Mouse (Mus musculus) midbrain, embryonic 16.5 days (tissue): ENCODE measurements around the gene Fam149a. TPM values are rescaled to one million over a fixed set of nuclear protein-coding genes. Genes with fewer than 3 reads are reported as not detected.

Source experiments
- ATAC-seq: fragments of 200-750 bp; cut with Nextera tagmentation; 2 replicates; pipeline ENCODE4 v1.8.0; 2017; ENCODE audit warnings: moderate TSS enrichment
- H3K27ac ChIP-seq: fragments of 300-500 bp; sonication (generic); 2 replicates; pipeline ENCODE4 v1.5.1; 2014; ENCODE audit warnings: mild to moderate bottlenecking, low read length, mixed read lengths
- H3K27me3 ChIP-seq: fragments of 300-500 bp; sonication (generic); 2 replicates; pipeline ENCODE4 v1.6.1; 2014; ENCODE audit warnings: low read depth, low read length, mixed read lengths; ENCODE audit not compliant: control insufficient read depth, insufficient read depth
- H3K36me3 ChIP-seq: fragments of 300-500 bp; sonication (generic); 2 replicates; pipeline ENCODE4 v1.6.1; 2014; ENCODE audit warnings: mild to moderate bottlenecking, low read length, moderate library complexity, mixed read lengths; ENCODE audit not compliant: control insufficient read depth, insufficient read depth
- H3K4me1 ChIP-seq: fragments of 300-500 bp; sonication (generic); 2 replicates; pipeline ENCODE4 v1.6.1; 2014; ENCODE audit warnings: mild to moderate bottlenecking, low read length, mixed read lengths; ENCODE audit not compliant: control insufficient read depth, insufficient read depth
- H3K4me2 ChIP-seq: fragments of 300-500 bp; sonication (generic); 2 replicates; pipeline ENCODE4 v1.6.1; 2014; ENCODE audit warnings: mild to moderate bottlenecking, low read length, mixed read lengths
- H3K4me3 ChIP-seq: fragments of 300-500 bp; sonication (generic); 2 replicates; pipeline ENCODE4 v1.5.1; 2014; ENCODE audit warnings: low read depth, mild to moderate bottlenecking, low read length, moderate library complexity, mixed read lengths
- H3K9ac ChIP-seq: fragments of 300-500 bp; sonication (generic); 2 replicates; pipeline ENCODE4 v1.6.1; 2014; ENCODE audit warnings: low read depth, low read length, mixed read lengths
- H3K9me3 ChIP-seq: fragments of 300-500 bp; sonication (generic); replicated peaks from 2 replicates; pipeline ENCODE4 v1.6.1; 2014; ENCODE audit warnings: mild to moderate bottlenecking, low read length, mixed read lengths; ENCODE audit not compliant: control insufficient read depth, poor library complexity, severe bottlenecking
- WGBS: fragments of 180-500 bp; shearing (Covaris S2); extraction: QIAGEN DNeasy Blood & Tissue Kit; methylation state at CpG from one replicate; pipeline ENCODE4 v1.1.7; 2014; 5-methylcytosine and 5-hydroxymethylcytosine counted together
- polyA plus RNA-seq: library from polyadenylated mRNA; unstranded; fragments of >200 nt; fragmentation: Nextera tagmentation; extraction: Ambion mirVana; gene quantifications from 2 replicates; pipeline ENCODE4 v1.2.1, GENCODE M21; 2015

Fam149a gene
- polyA plus RNA-seq: 11.5 and 12.9 TPM in 2 replicates

- 0% methylated on average over 6 of the region's 6 CpGs for WGBS
- H3K27me3 ChIP-seq: no peaks in the 10 kb centered on the region; the same call in 1 of the 2 replicates
- peaks cover 12% of the 10 kb centered on the region for H3K4me1 ChIP-seq
- peak within 1 kb of the TSS; percentile 49 for H3K4me3 ChIP-seq
- ATAC-seq: peak; percentile 78
- peak within 1 kb of the TSS; percentile 72 for H3K9ac ChIP-seq
- no peaks in the 10 kb centered on the region for H3K9me3 ChIP-seq
- H3K27ac ChIP-seq: peak within 1 kb of the TSS; percentile 11; the same call in 1 of the 2 replicates
- no peaks in the 10 kb centered on the region for H3K36me3 ChIP-seq
- H3K4me2 ChIP-seq: peak within 1 kb of the TSS; percentile 94
Measured at GRCm38 (mm10) chr8:45381963-45382347, at the start of gene Fam149a. Gene Fam149a (minus strand): TSS chr8:45382291.

DNA sequence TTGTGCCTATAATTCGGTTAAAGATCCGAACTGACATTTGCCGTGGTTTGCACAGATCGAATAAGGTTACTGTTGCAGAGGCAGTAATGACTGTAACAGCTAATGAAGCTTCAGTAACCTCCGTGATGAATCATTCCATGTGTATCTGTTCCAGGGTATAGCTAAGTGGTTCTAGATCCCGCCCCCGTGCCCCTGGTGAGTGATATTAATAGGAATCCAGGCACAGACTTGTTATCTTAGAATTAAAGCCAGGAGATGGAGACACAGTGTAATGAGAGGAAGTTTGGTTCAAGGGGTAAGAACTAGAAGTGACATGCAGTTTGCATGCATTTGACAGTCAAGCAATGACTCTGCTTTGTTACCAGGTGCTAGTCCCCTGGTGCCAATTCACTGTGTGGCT lies 38.1 kb upstream of the Fam149a start:
- H3K4me2 ChIP-seq: no peak overlapping the region
- H3K27me3 ChIP-seq: no peaks in the 10 kb centered on the region
- no peak overlapping the region for H3K4me3 ChIP-seq
- no peak overlapping the region for H3K27ac ChIP-seq
- no peaks in the 10 kb centered on the region for H3K4me1 ChIP-seq
- H3K36me3 ChIP-seq: no peaks in the 10 kb centered on the region
- H3K9ac ChIP-seq: no peak overlapping the region
- WGBS: 94% methylated on average over 7 of the region's 7 CpGs
- H3K9me3 ChIP-seq: no peaks in the 10 kb centered on the region
- no peak for ATAC-seq

GRCm38 (mm10) chr8:45414965-45415364 lies 32.9 kb upstream of the Fam149a start:
- no peak overlapping the region for H3K4me3 ChIP-seq
- H3K9me3 ChIP-seq: no peaks in the 10 kb centered on the region
- 91% methylated on average over 7 of the region's 7 CpGs for WGBS
- ATAC-seq: no peak
- H3K27ac ChIP-seq: no peak overlapping the region
- H3K9ac ChIP-seq: no peak overlapping the region
- H3K36me3 ChIP-seq: no peaks in the 10 kb centered on the region
- H3K27me3 ChIP-seq: no peaks in the 10 kb centered on the region
- H3K4me2 ChIP-seq: no peak overlapping the region
- no peaks in the 10 kb centered on the region for H3K4me1 ChIP-seq

GRCm38 (mm10) chr8:45410882-45411281 lies 28.8 kb upstream of the Fam149a start, which contains the start of gene Tlr3:
Gene Tlr3 (minus strand): TSS chr8:45411080.
- ATAC-seq: no peak
- no peaks in the 10 kb centered on the region for H3K36me3 ChIP-seq
- H3K4me3 ChIP-seq: peak within 1 kb of the TSS; percentile 30
- no peak within 1 kb of the TSS for H3K9ac ChIP-seq
- no peaks in the 10 kb centered on the region for H3K27me3 ChIP-seq
- H3K9me3 ChIP-seq: no peaks in the 10 kb centered on the region
- no peak within 1 kb of the TSS for H3K27ac ChIP-seq
- peak within 1 kb of the TSS; percentile 54 for H3K4me2 ChIP-seq
- H3K4me1 ChIP-seq: no peaks in the 10 kb centered on the region
- WGBS: 70% methylated on average over 2 of the region's 2 CpGs

DNA sequence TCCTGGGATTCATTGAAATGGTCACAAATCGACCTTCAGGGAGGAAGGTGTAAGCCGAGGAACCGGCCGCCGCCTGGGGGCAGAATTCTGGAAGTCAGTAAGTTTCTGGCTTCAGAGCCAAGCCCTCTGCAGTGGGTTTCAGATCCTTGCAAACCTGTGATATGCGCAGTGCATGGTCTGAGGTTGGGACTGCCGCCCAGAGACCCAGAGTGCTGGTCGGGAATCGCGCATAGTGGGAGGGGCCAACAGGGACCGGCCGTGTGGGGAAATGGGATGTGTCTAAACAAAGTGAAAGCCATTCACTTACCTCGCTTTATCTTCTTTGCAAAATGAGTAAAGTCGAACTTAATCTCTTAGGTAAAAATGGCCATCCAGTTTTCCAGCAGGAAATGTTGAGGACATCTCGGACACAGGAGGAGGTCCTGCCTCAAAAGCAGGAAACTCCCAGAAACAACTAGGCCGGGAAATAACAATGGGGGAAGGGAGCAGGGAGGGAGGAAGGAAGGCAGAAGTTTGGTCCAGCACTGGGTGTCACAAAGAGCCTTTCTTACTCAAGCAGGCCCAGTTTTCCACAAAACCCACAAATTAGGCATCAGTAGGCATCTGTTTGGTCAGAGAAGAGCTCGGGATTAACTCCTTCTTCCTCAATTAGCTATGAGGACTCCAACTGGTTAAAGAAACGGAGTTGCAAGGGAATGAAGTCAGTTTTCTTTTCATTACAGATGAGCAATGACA lies 28.2 kb upstream of the Fam149a start:
- H3K4me3 ChIP-seq: peak overlapping the region; percentile 30
- 8% methylated on average over 18 of the region's 18 CpGs for WGBS
- H3K36me3 ChIP-seq: no peaks in the 10 kb centered on the region
- no peaks in the 10 kb centered on the region for H3K27me3 ChIP-seq
- H3K4me2 ChIP-seq: peak overlapping the region; percentile 54
- H3K4me1 ChIP-seq: no peaks in the 10 kb centered on the region
- ATAC-seq: 0 out of 2 replicates have a peak, but pooled peaks have one; percentile 58
- no peaks in the 10 kb centered on the region for H3K9me3 ChIP-seq
- no peak overlapping the region for H3K27ac ChIP-seq
- no peak overlapping the region for H3K9ac ChIP-seq

DNA sequence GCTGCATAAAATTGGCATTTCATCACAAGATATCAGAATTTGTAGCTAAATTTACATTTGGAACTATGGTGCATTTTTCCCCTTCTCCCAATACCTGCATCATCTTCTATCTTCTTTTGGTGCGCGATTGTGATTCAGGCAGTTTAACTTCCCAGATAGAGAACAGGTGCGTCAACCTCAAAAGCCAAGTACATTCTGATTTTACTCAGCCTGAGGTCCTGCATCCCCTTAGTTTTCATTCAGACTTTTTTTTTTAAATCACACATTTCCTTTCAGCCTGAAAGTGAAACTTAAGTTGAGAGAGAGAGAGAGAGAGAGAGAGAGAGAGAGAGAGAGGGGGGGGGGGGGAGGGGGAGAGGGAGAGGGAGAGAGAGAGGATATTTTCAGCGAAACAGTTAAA lies 27.6 kb upstream of the Fam149a start:
- Histone ChIP-seq H3K36me3 (no peaks in the 10 kb centered on the region), H3K9ac (no peak overlapping the region), H3K27ac (no peak overlapping the region), H3K27me3 (no peaks in the 10 kb centered on the region), H3K4me2 (peak overlapping the region; percentile 54), H3K9me3 (no peaks in the 10 kb centered on the region), H3K4me3 (peak overlapping the region; percentile 30), H3K4me1 (no peaks in the 10 kb centered on the region)
- ATAC-seq: no peak
- WGBS: 45% methylated on average over 4 of the region's 4 CpGs

DNA sequence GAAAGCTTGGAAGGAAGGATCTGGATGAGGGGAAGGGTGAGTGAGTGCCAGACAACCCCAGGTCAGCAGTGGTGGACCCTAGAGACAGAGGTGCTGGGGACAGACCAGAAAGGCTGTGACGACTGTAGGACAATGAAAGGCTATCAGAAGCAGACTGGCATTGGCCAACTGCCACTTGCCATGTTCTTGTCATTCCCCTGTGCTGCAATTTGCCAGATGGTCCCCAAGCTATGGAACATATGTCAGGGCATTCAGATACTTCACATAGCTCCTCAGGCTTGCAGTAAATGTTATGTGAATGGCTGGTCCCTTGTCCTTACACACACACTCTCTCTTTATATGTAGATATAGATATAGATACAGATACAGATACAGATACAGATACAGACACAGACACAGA lies 1.2 kb upstream of the Fam149a start:
- H3K4me3 ChIP-seq: no peak overlapping the region
- H3K27me3 ChIP-seq: no peaks in the 10 kb centered on the region; the same call in 1 of the 2 replicates
- H3K4me2 ChIP-seq: no peak overlapping the region
- H3K9ac ChIP-seq: no peak overlapping the region
- WGBS: 44% methylated on average over 1 of the region's 1 CpGs
- H3K4me1 ChIP-seq: peaks cover 12% of the 10 kb centered on the region
- no peaks in the 10 kb centered on the region for H3K36me3 ChIP-seq
- ATAC-seq: no peak
- no peaks in the 10 kb centered on the region for H3K9me3 ChIP-seq
- no peak overlapping the region for H3K27ac ChIP-seq

DNA sequence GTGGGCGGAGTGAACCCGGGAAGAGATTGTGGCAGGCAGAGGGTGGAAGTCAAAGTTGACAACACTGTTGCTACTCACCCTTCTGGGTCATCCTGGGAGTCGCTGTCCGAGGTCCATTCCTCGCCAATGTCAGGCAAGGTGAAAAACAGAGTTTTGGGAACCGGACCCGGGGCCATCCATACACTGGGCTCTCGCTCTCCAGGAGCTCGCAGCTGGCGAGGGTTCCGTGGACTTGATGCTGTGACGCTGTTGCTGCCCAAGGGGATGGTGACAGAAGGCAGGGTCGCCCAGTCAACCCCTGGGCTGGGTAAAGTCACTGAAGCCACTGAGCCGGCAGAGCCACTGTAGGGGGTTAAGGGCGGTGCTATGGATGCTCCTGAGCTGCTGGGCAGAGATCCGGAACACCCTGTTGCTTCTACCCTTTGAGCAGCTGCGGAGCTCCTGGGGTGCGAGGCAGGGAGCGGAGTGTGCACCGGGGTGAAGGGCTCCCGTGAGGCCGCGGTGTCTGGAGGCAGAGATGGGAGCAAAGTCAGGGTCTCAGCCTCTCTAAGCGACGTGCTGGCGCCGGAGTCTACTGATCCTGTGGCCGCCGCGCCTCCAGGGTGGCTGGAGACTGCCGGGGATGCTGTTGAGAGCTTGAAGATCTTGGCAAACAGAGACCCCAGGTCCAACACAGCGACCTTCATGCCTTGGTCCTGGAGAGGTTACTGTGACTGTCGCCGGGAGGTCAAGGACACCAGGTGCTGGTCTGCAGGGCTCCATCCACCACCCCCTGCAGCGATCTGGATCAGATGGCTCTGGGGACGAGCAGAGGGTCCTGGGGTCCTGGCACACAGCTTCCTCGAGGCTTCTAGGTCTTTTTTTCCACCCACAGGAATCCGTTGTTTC lies 772 bp downstream of the Fam149a start:
- Histone ChIP-seq H3K4me2 (peak overlapping the region; percentile 94), H3K27ac (peak overlapping the region; percentile 11; the same call in 1 of the 2 replicates), H3K27me3 (no peaks in the 10 kb centered on the region; the same call in 1 of the 2 replicates), H3K4me1 (peaks cover 12% of the 10 kb centered on the region), H3K36me3 (no peaks in the 10 kb centered on the region), H3K4me3 (peak overlapping the region; percentile 49), H3K9me3 (no peaks in the 10 kb centered on the region), H3K9ac (peak overlapping the region; percentile 72)
- 3% methylated on average over 38 of the region's 38 CpGs for WGBS
- ATAC-seq: peak; percentile 69
